8 mouse cellular contexts compared by ENCODE assay signal in the genomic region with DNA sequence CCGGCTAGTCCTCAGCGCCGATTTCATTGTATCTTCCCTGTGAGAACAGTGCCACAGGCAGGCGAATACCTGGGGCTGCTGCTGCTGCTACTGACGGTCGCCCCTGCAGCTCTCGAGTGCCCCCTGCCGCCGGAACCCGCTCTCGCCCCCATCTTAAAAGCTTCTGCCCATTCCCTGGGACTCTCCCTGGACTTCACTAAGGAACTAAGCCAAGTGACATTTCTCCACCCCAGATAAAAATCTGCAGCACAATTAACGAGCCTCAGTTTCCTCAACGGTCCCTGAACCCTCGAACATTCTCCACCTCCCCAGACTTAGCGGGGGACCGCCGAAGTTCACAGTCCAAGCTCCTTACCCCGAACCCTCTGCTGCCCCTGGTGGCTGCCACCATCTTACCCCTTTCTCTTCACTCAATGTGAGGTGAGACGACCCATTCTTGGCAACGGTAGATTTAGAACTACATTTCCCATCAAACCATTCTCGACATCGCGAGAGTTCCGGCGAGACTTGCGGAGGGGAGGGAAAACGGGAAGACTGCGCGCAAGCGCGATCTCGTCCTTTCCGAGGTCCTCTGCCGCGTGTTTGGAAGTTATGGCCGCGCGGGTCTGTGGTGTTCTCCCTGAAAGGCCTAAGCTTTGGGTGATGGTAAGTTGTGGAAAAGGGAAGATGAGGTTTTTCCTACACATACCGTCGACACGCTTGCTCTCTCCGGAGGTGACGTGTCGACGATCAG. TPM values are rescaled to one million over a fixed set of nuclear protein-coding genes. Genes with fewer than 3 reads are reported as not detected.
DNase-seq lines count a peak whose midpoint lies in the region; ATAC-seq and TF ChIP-seq lines count a peak whose summit lies in the region.

No protein-coding gene starts in this region.

- H3K4me3 ChIP-seq in bone marrow, adult 2 months (replicated peaks; ENCODE audit: control insufficient read depth, low read depth, low read length), result peak overlapping the region; percentile 86
- peak overlapping the region; percentile 71 for H3K4me3 ChIP-seq in embryonic facial prominence, embryonic 15.5 days (replicated peaks)
- H3K4me3 ChIP-seq in kidney, embryonic 14.5 days (ENCODE audit: low read length), result peak overlapping the region; percentile 69
- peak overlapping the region; percentile 73 for H3K4me3 ChIP-seq in limb, embryonic 15.5 days

- H3K9me3 ChIP-seq in embryonic facial prominence, embryonic 15.5 days (replicated peaks), result no peaks in the 10 kb centered on the region
- H3K9me3 ChIP-seq in kidney, embryonic 14.5 days (ENCODE audit: control insufficient read depth, low read length), result no peaks in the 10 kb centered on the region
- no peaks in the 10 kb centered on the region for H3K9me3 ChIP-seq in limb, embryonic 15.5 days

- H3K27ac ChIP-seq in bone marrow, adult 2 months (ENCODE audit: control insufficient read depth, insufficient read depth, low read depth, low read length, poor library complexity), result peak overlapping the region; percentile 27; the same call in 1 of the 2 replicates
- H3K27ac ChIP-seq in embryonic facial prominence, embryonic 15.5 days (replicated peaks), result peak overlapping the region; percentile 71
- peak overlapping the region; percentile 32; the same call in 1 of the 2 replicates for H3K27ac ChIP-seq in kidney, embryonic 14.5 days (ENCODE audit: low read depth, low read length)
- H3K27ac ChIP-seq in limb, embryonic 15.5 days, result peak overlapping the region; percentile 72

- peak overlapping the region; percentile 86 for H3K9ac ChIP-seq in embryonic facial prominence, embryonic 15.5 days
- peak overlapping the region; percentile 94 for H3K9ac ChIP-seq in kidney, embryonic 14.5 days (ENCODE audit: low read depth, low read length)
- peak overlapping the region; percentile 76 for H3K9ac ChIP-seq in limb, embryonic 15.5 days

- peak; percentile 75; the same call in 1 of the 2 replicates for TF ChIP-seq POLR2A in bone marrow, adult 2 months (IDR thresholded peaks at IDR 0.05; ENCODE audit: borderline replicate concordance, control insufficient read depth, low read depth, low read length)

- TF ChIP-seq CTCF in bone marrow, adult 2 months (IDR thresholded peaks at IDR 0.05; ENCODE audit: control insufficient read depth, insufficient read depth, low read length), result peak; percentile 70

- peak; percentile 100 for DNase-seq in 416B (ENCODE audit: low read depth)
- peak; percentile 96 to 98 for DNase-seq in heart, adult 9 months (ENCODE audit: low spot score in 2 of 2)
- DNase-seq in monocyte, adult 2 months (ENCODE audit: low read depth in 1 of 2, low spot score in 2 of 2), result peak; percentile 88 to 97
- DNase-seq in spleen, postnatal 36 days (ENCODE audit: low spot score in 2 of 2), result peak; percentile 96 to 98

- ATAC-seq in embryonic facial prominence, embryonic 15.5 days (ENCODE audit: insufficient number of reproducible peaks, low FRiP score, low TSS enrichment, low read depth), result peak; percentile 88
- peak; percentile 83 for ATAC-seq in kidney, embryonic 14.5 days (ENCODE audit: low FRiP score, low TSS enrichment)
- ATAC-seq in limb, embryonic 15.5 days (ENCODE audit: insufficient number of reproducible peaks, low FRiP score, low TSS enrichment, low read depth), result peak; percentile 83

- H3K4me2 ChIP-seq in embryonic facial prominence, embryonic 15.5 days (replicated peaks), result peak overlapping the region; percentile 80
- peak overlapping the region; percentile 60 for H3K4me2 ChIP-seq in kidney, embryonic 14.5 days (replicated peaks; ENCODE audit: low read depth, low read length)
- peak overlapping the region; percentile 72 for H3K4me2 ChIP-seq in limb, embryonic 15.5 days

- H3K36me3 ChIP-seq in embryonic facial prominence, embryonic 15.5 days, result peaks cover 35% of the 10 kb centered on the region
- H3K36me3 ChIP-seq in kidney, embryonic 14.5 days (ENCODE audit: control insufficient read depth, insufficient read depth, low read length), result peaks cover 37% of the 10 kb centered on the region
- H3K36me3 ChIP-seq in limb, embryonic 15.5 days, result peaks cover 35% of the 10 kb centered on the region

- under 1% methylated on average over 45 of the region's 45 CpGs for WGBS in bone marrow, adult 2 months
- WGBS in embryonic facial prominence, embryonic 15.5 days, result under 1% methylated on average over 45 of the region's 45 CpGs
- 2% methylated on average over 45 of the region's 45 CpGs for WGBS in kidney, embryonic 14.5 days
- under 1% methylated on average over 45 of the region's 45 CpGs for WGBS in limb, embryonic 15.5 days

- H3K4me1 ChIP-seq in bone marrow, adult 2 months (ENCODE audit: control insufficient read depth, insufficient read depth, low read length), result peaks cover 2% of the 10 kb centered on the region; the same call in 1 of the 2 replicates
- peaks cover 54% of the 10 kb centered on the region for H3K4me1 ChIP-seq in embryonic facial prominence, embryonic 15.5 days
- peaks cover 28% of the 10 kb centered on the region for H3K4me1 ChIP-seq in kidney, embryonic 14.5 days (ENCODE audit: control insufficient read depth, insufficient read depth, low read length)
- peaks cover 44% of the 10 kb centered on the region for H3K4me1 ChIP-seq in limb, embryonic 15.5 days

- H3K27me3 ChIP-seq in embryonic facial prominence, embryonic 15.5 days, result no peaks in the 10 kb centered on the region
- H3K27me3 ChIP-seq in kidney, embryonic 14.5 days (ENCODE audit: control insufficient read depth, insufficient read depth, low read length), result no peaks in the 10 kb centered on the region
- H3K27me3 ChIP-seq in limb, embryonic 15.5 days, result no peaks in the 10 kb centered on the region

RNA-seq across cellular contexts. Expression of a gene that starts 17.2 kb away (rescaled TPM):
- 2.6 and 3.4 TPM in 2 replicates for polyA plus RNA-seq in bone marrow, adult 2 months (2011; ENCODE audit: insufficient read depth, insufficient read length, low replicate concordance, missing spikeins)
- polyA plus RNA-seq in embryonic facial prominence, embryonic 15.5 days (2015; fragmentation: Nextera tagmentation; extraction: Ambion mirVana), result 32.7 and 33.3 TPM in 2 replicates
- polyA plus RNA-seq in kidney, embryonic 14.5 days (2014; fragmentation: Nextera tagmentation; extraction: Ambion mirVana), result 11.0 and 11.3 TPM in 2 replicates
- 20.1 and 22.2 TPM in 2 replicates for polyA plus RNA-seq in limb, embryonic 15.5 days (2015; fragmentation: Nextera tagmentation; extraction: Ambion mirVana)

RNA-seq across cellular contexts. Expression of a gene that starts 17.9 kb away (rescaled TPM):
- not detected in 2 replicates for polyA plus RNA-seq in bone marrow, adult 2 months (2011; ENCODE audit: insufficient read depth, insufficient read length, low replicate concordance, missing spikeins)
- polyA plus RNA-seq in embryonic facial prominence, embryonic 15.5 days (2015; fragmentation: Nextera tagmentation; extraction: Ambion mirVana), result 3.6 and 3.8 TPM in 2 replicates
- polyA plus RNA-seq in kidney, embryonic 14.5 days (2014; fragmentation: Nextera tagmentation; extraction: Ambion mirVana), result 1.1 and 1.4 TPM in 2 replicates
- 1.9 and 2.6 TPM in 2 replicates for polyA plus RNA-seq in limb, embryonic 15.5 days (2015; fragmentation: Nextera tagmentation; extraction: Ambion mirVana)

RNA-seq across cellular contexts. Expression of a gene that starts 44.5 kb away (rescaled TPM):
- polyA plus RNA-seq in bone marrow, adult 2 months (2011; ENCODE audit: insufficient read depth, insufficient read length, low replicate concordance, missing spikeins), result 20.9 and 51.1 TPM in 2 replicates
- polyA plus RNA-seq in embryonic facial prominence, embryonic 15.5 days (2015; fragmentation: Nextera tagmentation; extraction: Ambion mirVana), result 8.3 and 8.8 TPM in 2 replicates
- polyA plus RNA-seq in kidney, embryonic 14.5 days (2014; fragmentation: Nextera tagmentation; extraction: Ambion mirVana), result 5.4 and 7.2 TPM in 2 replicates
- polyA plus RNA-seq in limb, embryonic 15.5 days (2015; fragmentation: Nextera tagmentation; extraction: Ambion mirVana), result 7.1 and 8.2 TPM in 2 replicates

Comparison
In these comparisons a context has a peak if more than half of its experiments do, and no peak if none do; other contexts are left out.
1. Peak in every context shown above with its lines: DNase-seq, ATAC-seq, H3K4me3 ChIP-seq and H3K27ac ChIP-seq.